Mouse (Mus musculus) intestine, postnatal 0 days (tissue): ENCODE results near the gene Kdm3a. TPM values are rescaled to one million over a fixed set of nuclear protein-coding genes. Genes with fewer than 3 reads are reported as not detected.
A peak's percentile ranks its signal among the peaks of the same experiment; 100 is the strongest.

ENCODE experiments used
- ATAC-seq: fragments of 200-750 bp; cut with Nextera tagmentation; 2 replicates; pipeline ENCODE4 v1.8.0; 2017; ENCODE audit warnings: mild to moderate bottlenecking, moderate TSS enrichment, moderate library complexity
- H3K27ac ChIP-seq: fragments of 300-500 bp; sonication (generic); 2 replicates; pipeline ENCODE4 v1.5.1; 2014; ENCODE audit warnings: mild to moderate bottlenecking, low read depth, low read length, moderate library complexity
- H3K27me3 ChIP-seq: fragments of 300-500 bp; sonication (generic); replicated peaks from 2 replicates; pipeline ENCODE4 v1.6.1; 2014; ENCODE audit warnings: low read length, mixed read lengths; ENCODE audit not compliant: control insufficient read depth, insufficient read depth
- H3K36me3 ChIP-seq: fragments of 300-500 bp; sonication (generic); 2 replicates; pipeline ENCODE4 v1.6.1; 2014; ENCODE audit warnings: mild to moderate bottlenecking, moderate library complexity; ENCODE audit not compliant: control insufficient read depth, insufficient read depth
- H3K4me1 ChIP-seq: fragments of 300-500 bp; sonication (generic); replicated peaks from 2 replicates; pipeline ENCODE4 v1.6.1; 2014; ENCODE audit warnings: antibody characterized with exemption, low read length, mixed read lengths; ENCODE audit not compliant: control insufficient read depth, insufficient read depth
- H3K4me2 ChIP-seq: fragments of 300-500 bp; sonication (generic); replicated peaks from 2 replicates; pipeline ENCODE4 v1.6.1; 2014; ENCODE audit warnings: low read depth, mild to moderate bottlenecking, moderate library complexity
- H3K4me3 ChIP-seq: fragments of 300-500 bp; sonication (generic); 2 replicates; pipeline ENCODE4 v1.5.1; 2014; ENCODE audit warnings: low read depth, low read length
- H3K9ac ChIP-seq: fragments of 300-500 bp; sonication (generic); 2 replicates; pipeline ENCODE4 v1.6.1; 2014; ENCODE audit warnings: mild to moderate bottlenecking, low read depth, low read length
- H3K9me3 ChIP-seq: fragments of 300-500 bp; sonication (generic); 2 replicates; pipeline ENCODE4 v1.6.1; 2016; ENCODE audit warnings: mixed run types; ENCODE audit not compliant: control insufficient read depth
- CTCF ChIP-seq: sonication (generic); IDR thresholded peaks from 2 replicates; pipeline ENCODE4 v1.5.1; 2016; ENCODE audit warnings: low read depth, mild to moderate bottlenecking, control low read depth, antibody characterized with exemption, moderate library complexity
- WGBS: fragments of 180-500 bp; shearing (Covaris S2); extraction: QIAGEN DNeasy Blood & Tissue Kit; methylation state at CpG from one replicate; pipeline ENCODE4 v1.1.7; 2014; 5-methylcytosine and 5-hydroxymethylcytosine counted together
- polyA plus RNA-seq: library from polyadenylated mRNA; unstranded; fragments of >200 nt; fragmentation: Nextera tagmentation; extraction: Ambion mirVana; gene quantifications from 2 replicates; pipeline ENCODE4 v1.2.1, GENCODE M21; 2015

Kdm3a gene
- polyA plus RNA-seq, 1 experiment from 2014 or later: 14.8 TPM

GRCm38 (mm10) chr6:71624723-71625122, 8.1 kb downstream of the Kdm3a start:
- Histone ChIP-seq H3K27ac (no peak overlapping the region), H3K36me3 (peaks cover 64% of the 10 kb centered on the region), H3K4me2 (no peak overlapping the region)

GRCm38 (mm10) chr6:71621981-71622380, 10.8 kb downstream of the Kdm3a start:
- Histone ChIP-seq H3K27ac (no peak overlapping the region), H3K4me1 (no peaks in the 10 kb centered on the region), H3K36me3 (peaks cover 79% of the 10 kb centered on the region), H3K4me2 (no peak overlapping the region), H3K27me3 (no peaks in the 10 kb centered on the region), H3K9me3 (no peaks in the 10 kb centered on the region), H3K9ac (no peak overlapping the region), H3K4me3 (no peak overlapping the region)
- no peak for TF ChIP-seq CTCF
- ATAC-seq: no peak
- 81% methylated on average over 5 of the region's 5 CpGs for WGBS

More at GRCm38 (mm10) chr6:71624723-71625122, 8.1 kb downstream of the Kdm3a start:
- no peak for TF ChIP-seq CTCF
- Histone ChIP-seq H3K4me1 (0 out of 2 replicates have a peak, but pooled peaks cover 5% of the 10 kb centered on the region), H3K9ac (no peak overlapping the region), H3K9me3 (no peaks in the 10 kb centered on the region), H3K27me3 (no peaks in the 10 kb centered on the region), H3K4me3 (no peak overlapping the region)
- no peak for ATAC-seq

GRCm38 (mm10) chr6:71621551-71621950, 11.2 kb downstream of the Kdm3a start:
- no peaks in the 10 kb centered on the region for H3K9me3 ChIP-seq
- H3K27ac ChIP-seq: no peak overlapping the region
- ATAC-seq: no peak
- no peak overlapping the region for H3K4me2 ChIP-seq
- 91% methylated on average over 5 of the region's 5 CpGs for WGBS
- H3K4me3 ChIP-seq: no peak overlapping the region
- H3K36me3 ChIP-seq: peaks cover 79% of the 10 kb centered on the region
- H3K27me3 ChIP-seq: no peaks in the 10 kb centered on the region
- TF ChIP-seq CTCF: no peak
- H3K4me1 ChIP-seq: no peaks in the 10 kb centered on the region
- no peak overlapping the region for H3K9ac ChIP-seq

GRCm38 (mm10) chr6:71616959-71617358, 15.8 kb downstream of the Kdm3a start:
- Histone ChIP-seq H3K4me3 (no peak overlapping the region), H3K4me2 (no peak overlapping the region), H3K4me1 (no peaks in the 10 kb centered on the region), H3K9me3 (no peaks in the 10 kb centered on the region), H3K9ac (no peak overlapping the region), H3K27ac (peak overlapping the region; percentile 42; the same call in 1 of the 2 replicates), H3K36me3 (peaks cover 71% of the 10 kb centered on the region), H3K27me3 (no peaks in the 10 kb centered on the region)
- 71% methylated on average over 5 of the region's 5 CpGs for WGBS
- no peak for TF ChIP-seq CTCF
- no peak for ATAC-seq

- H3K4me2 ChIP-seq: no peak overlapping the region
- H3K27me3 ChIP-seq: no peaks in the 10 kb centered on the region
- TF ChIP-seq CTCF: no peak
- no peaks in the 10 kb centered on the region for H3K4me1 ChIP-seq
- ATAC-seq: no peak
- H3K36me3 ChIP-seq: peaks cover 73% of the 10 kb centered on the region
- H3K27ac ChIP-seq: no peak overlapping the region
- no peak overlapping the region for H3K4me3 ChIP-seq
- no peak overlapping the region for H3K9ac ChIP-seq
- no peaks in the 10 kb centered on the region for H3K9me3 ChIP-seq
Observed at GRCm38 (mm10) chr6:71613225-71613624, 19.6 kb downstream of the Kdm3a start.

- TF ChIP-seq CTCF: no peak
- H3K36me3 ChIP-seq: peaks cover 66% of the 10 kb centered on the region
- 86% methylated on average over 7 of the region's 7 CpGs for WGBS
Observed at GRCm38 (mm10) chr6:71609968-71610367, 22.8 kb downstream of the Kdm3a start.

GRCm38 (mm10) chr6:71608994-71609393, 23.8 kb downstream of the Kdm3a start:
- Histone ChIP-seq H3K9ac (no peak overlapping the region), H3K4me1 (no peaks in the 10 kb centered on the region), H3K4me2 (no peak overlapping the region), H3K4me3 (no peak overlapping the region), H3K36me3 (peaks cover 72% of the 10 kb centered on the region), H3K27me3 (no peaks in the 10 kb centered on the region), H3K9me3 (no peaks in the 10 kb centered on the region), H3K27ac (no peak overlapping the region)
- no peak for ATAC-seq
- no peak for TF ChIP-seq CTCF

More at GRCm38 (mm10) chr6:71609968-71610367, 22.8 kb downstream of the Kdm3a start:
- H3K4me1 ChIP-seq: no peaks in the 10 kb centered on the region
- no peaks in the 10 kb centered on the region for H3K9me3 ChIP-seq
- H3K9ac ChIP-seq: no peak overlapping the region
- no peak for ATAC-seq
- no peak overlapping the region for H3K4me3 ChIP-seq
- H3K4me2 ChIP-seq: no peak overlapping the region
- H3K27me3 ChIP-seq: no peaks in the 10 kb centered on the region
- H3K27ac ChIP-seq: no peak overlapping the region
